Mouse (Mus musculus) thymus, adult 2 months (tissue): ENCODE measurements at regions not wholly inside any gene's neighbourhood (a gene's known extent, or its start where the extent isn't known, plus 50 kb on each side); places are given as distances from the start of the nearest gene placed in this dataset.

ENCODE experiments used
- DNase-seq: peaks from one replicate; pipeline ENCODE4 v3.0.0; 2021
- H3K27ac ChIP-seq: fragments of 200-500 bp; 2 replicates; pipeline ENCODE4 v1.5.1; 2012; ENCODE audit warnings: low read length, control low read depth; ENCODE audit not compliant: control insufficient read depth, insufficient read depth
- H3K27me3 ChIP-seq: fragments of 200-500 bp; 2 replicates; pipeline ENCODE4 v1.6.1; 2012; ENCODE audit warnings: mild to moderate bottlenecking, low read length, moderate library complexity, mixed read lengths; ENCODE audit not compliant: control insufficient read depth, insufficient read depth
- H3K36me3 ChIP-seq: fragments of 200-500 bp; 2 replicates; pipeline ENCODE4 v1.6.1; 2012; ENCODE audit warnings: mild to moderate bottlenecking, low read length, moderate library complexity; ENCODE audit not compliant: control insufficient read depth, insufficient read depth
- H3K4me1 ChIP-seq: fragments of 200-500 bp; replicated peaks from 2 replicates; pipeline ENCODE4 v1.6.1; 2012; ENCODE audit warnings: low read length; ENCODE audit not compliant: control insufficient read depth, insufficient read depth
- H3K4me3 ChIP-seq: fragments of 200-500 bp; 2 replicates; pipeline ENCODE4 v1.5.1; 2012; ENCODE audit warnings: mild to moderate bottlenecking, low read length, control low read depth, moderate library complexity; ENCODE audit not compliant: control insufficient read depth, insufficient read depth
- CTCF ChIP-seq: fragments of 200-500 bp; IDR thresholded peaks from 2 replicates; pipeline ENCODE4 v1.5.1; 2012; ENCODE audit warnings: mild to moderate bottlenecking, control low read depth, low read length, moderate library complexity, borderline replicate concordance; ENCODE audit not compliant: control insufficient read depth, poor library complexity, insufficient read depth; ENCODE audit errors: extremely low read depth
- POLR2A ChIP-seq: fragments of 200-500 bp; IDR thresholded peaks from 2 replicates; pipeline ENCODE4 v1.6.1; 2012; ENCODE audit warnings: mild to moderate bottlenecking, low read length, control low read depth, moderate library complexity; ENCODE audit not compliant: control insufficient read depth, poor library complexity, insufficient read depth; ENCODE audit errors: extremely low read depth
- WGBS: fragments of 180-500 bp; shearing (Covaris S2); methylation state at CpG from one replicate; pipeline ENCODE4 v1.1.7; 2018; 5-methylcytosine and 5-hydroxymethylcytosine counted together

GRCm38 (mm10) chr16:7942333-7942732, 482.6 kb downstream of the Tmem114 start:
- no peak for TF ChIP-seq CTCF
- TF ChIP-seq POLR2A = no peak
- 93% methylated on average over 2 of the region's 2 CpGs for WGBS
- DNase-seq = no peak

GRCm38 (mm10) chr16:7937167-7937566, 487.8 kb downstream of the Tmem114 start:
- Histone ChIP-seq H3K36me3 (no peaks in the 10 kb centered on the region), H3K4me1 (no peaks in the 10 kb centered on the region), H3K4me3 (no peak overlapping the region), H3K27me3 (no peaks in the 10 kb centered on the region), H3K27ac (no peak overlapping the region)
- DNase-seq = no peak
- 23% methylated on average over 5 of the region's 5 CpGs for WGBS
- no peak for TF ChIP-seq POLR2A
- no peak for TF ChIP-seq CTCF

More at GRCm38 (mm10) chr16:7942333-7942732, 482.6 kb downstream of the Tmem114 start:
- Histone ChIP-seq H3K27me3 (no peaks in the 10 kb centered on the region), H3K36me3 (no peaks in the 10 kb centered on the region), H3K27ac (no peak overlapping the region), H3K4me3 (no peak overlapping the region), H3K4me1 (no peaks in the 10 kb centered on the region)

- DNase-seq = no peak
- TF ChIP-seq CTCF (no peak), POLR2A (no peak)
- 34% methylated on average over 4 of the region's 4 CpGs for WGBS
- no peaks in the 10 kb centered on the region for H3K27me3 ChIP-seq
- H3K4me3 ChIP-seq = no peak overlapping the region
- no peak overlapping the region for H3K27ac ChIP-seq
- no peaks in the 10 kb centered on the region for H3K36me3 ChIP-seq
- H3K4me1 ChIP-seq = peaks cover 6% of the 10 kb centered on the region; the same call in 1 of the 2 replicates
These were observed 492.6 kb downstream of the Tmem114 start for GRCm38 (mm10) chr16:7932322-7932721.

- no peak for DNase-seq
- Histone ChIP-seq H3K27me3 (no peaks in the 10 kb centered on the region), H3K27ac (no peak overlapping the region), H3K36me3 (no peaks in the 10 kb centered on the region), H3K4me3 (no peak overlapping the region), H3K4me1 (peaks cover 6% of the 10 kb centered on the region; the same call in 1 of the 2 replicates)
- WGBS = 85% methylated on average over 6 of the region's 6 CpGs
- TF ChIP-seq POLR2A (no peak), CTCF (no peak)
These were observed 493.3 kb downstream of the Tmem114 start for GRCm38 (mm10) chr16:7931676-7932075.

- DNase-seq = no peak
- H3K4me1 ChIP-seq = peaks cover 6% of the 10 kb centered on the region; the same call in 1 of the 2 replicates
- no peaks in the 10 kb centered on the region for H3K27me3 ChIP-seq
- 90% methylated on average over 4 of the region's 4 CpGs for WGBS
- H3K4me3 ChIP-seq = no peak overlapping the region
- TF ChIP-seq POLR2A (no peak), CTCF (no peak)
- H3K27ac ChIP-seq = no peak overlapping the region
- H3K36me3 ChIP-seq = no peaks in the 10 kb centered on the region
These were observed 495.8 kb downstream of the Tmem114 start for GRCm38 (mm10) chr16:7929112-7929511.

GRCm38 (mm10) chr16:7928391-7928935, 496.5 kb downstream of the Tmem114 start:
- 27% methylated on average over 6 of the region's 6 CpGs for whole genome bisulfite sequencing
- Histone ChIP-seq H3K4me1 (peaks cover 6% of the 10 kb centered on the region; the same call in 1 of the 2 replicates), H3K27ac (no peak overlapping the region), H3K36me3 (no peaks in the 10 kb centered on the region), H3K4me3 (no peak overlapping the region), H3K27me3 (no peaks in the 10 kb centered on the region)
- TF ChIP-seq CTCF = no peak
- TF ChIP-seq POLR2A = no peak
- no peak for DNase-seq
